Mouse (Mus musculus) fibroblast of lung, adult 2 months (primary cell): ENCODE results near the gene Anxa6.
"Not testable (repeated sequence)": the region's sequence is repeated elsewhere in the genome, so short reads cannot be mapped to it uniquely, and the experiment has no call there.

ENCODE experiments used
- DNase-seq: peaks from one replicate; pipeline ENCODE4 v3.0.0-alpha.2; 2011; ENCODE audit warnings: low read depth

Anxa6 gene

GRCm38 (mm10) chr11:54961164-54961850 is 71.9 kb downstream of the Anxa6 start:
- DNase-seq = no peak

- DNase-seq = no peak
Measured at GRCm38 (mm10) chr11:54960251-54960650, 73.0 kb downstream of the Anxa6 start.

- DNase-seq = no peak
Measured at GRCm38 (mm10) chr11:54958571-54959073, 74.6 kb downstream of the Anxa6 start.

- not testable (repeated sequence) for DNase-seq
Measured at GRCm38 (mm10) chr11:54957708-54958107, 75.5 kb downstream of the Anxa6 start.

DNA sequence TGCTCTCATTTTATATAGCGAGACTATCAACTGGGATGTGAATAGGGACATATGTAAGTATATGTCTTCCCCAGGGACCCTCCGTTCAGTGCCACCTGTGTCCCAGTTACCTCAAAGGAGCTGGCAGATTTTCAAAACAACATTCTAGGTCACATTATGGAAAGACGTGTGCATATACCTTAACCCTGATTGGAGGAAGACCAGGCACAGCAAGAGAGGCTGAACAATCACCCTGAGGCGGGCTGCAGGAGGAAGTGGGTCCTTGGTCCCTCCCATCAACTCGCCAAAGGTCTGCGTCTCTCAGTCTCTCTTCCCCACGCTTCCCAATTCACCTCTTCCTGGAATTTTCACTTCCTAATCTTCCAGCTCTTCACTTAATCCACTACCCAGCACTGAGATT is 76.3 kb downstream of the Anxa6 start:
- no peak for DNase-seq

- peak; percentile 91 for DNase-seq
Measured at GRCm38 (mm10) chr11:54955735-54956480, 77.3 kb downstream of the Anxa6 start.

- DNase-seq = not testable (repeated sequence)
Measured at GRCm38 (mm10) chr11:54955400-54955734, 77.9 kb downstream of the Anxa6 start.

DNA sequence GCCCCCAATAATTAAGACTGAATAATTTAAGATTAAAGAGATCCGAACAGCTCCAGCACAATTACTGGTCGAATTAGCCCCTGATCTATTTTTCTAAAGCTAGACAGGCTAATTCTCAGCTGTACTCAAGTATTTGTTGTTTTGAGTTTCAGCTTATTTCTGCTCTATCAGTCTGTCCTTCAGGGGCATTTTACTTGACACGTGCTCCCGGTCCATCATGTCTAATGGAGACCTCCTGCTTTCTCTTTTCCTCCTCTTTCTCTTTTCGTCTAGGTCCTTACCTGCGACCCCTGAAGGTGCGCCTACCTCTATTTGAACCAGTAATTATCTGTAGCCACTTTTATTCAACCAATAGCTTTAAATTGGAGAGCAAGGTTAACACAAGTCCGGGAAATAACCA is 78.5 kb downstream of the Anxa6 start:
- DNase-seq = no peak

DNA sequence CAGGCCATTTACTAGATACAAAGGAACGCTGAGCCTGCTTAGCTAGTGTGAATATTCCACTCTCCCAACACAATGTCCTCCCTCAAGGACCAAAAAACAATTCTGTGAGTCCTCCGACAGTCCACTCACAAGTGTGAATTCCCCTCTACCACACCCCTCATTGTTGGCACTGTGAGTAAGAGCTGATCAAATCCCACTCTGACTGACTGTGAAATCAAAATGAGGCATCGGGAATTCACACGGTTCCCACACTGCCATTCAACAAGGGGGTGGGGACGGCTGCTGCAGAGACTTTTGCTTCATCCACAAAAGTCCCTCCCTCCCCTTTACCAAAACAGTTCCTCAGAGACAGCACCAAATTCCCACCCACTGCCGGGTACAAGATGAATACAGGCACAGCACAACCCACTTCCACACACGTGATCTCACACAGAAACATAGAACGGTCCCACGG is 79.2 kb downstream of the Anxa6 start:
- DNase-seq = peak; percentile 67

DNA sequence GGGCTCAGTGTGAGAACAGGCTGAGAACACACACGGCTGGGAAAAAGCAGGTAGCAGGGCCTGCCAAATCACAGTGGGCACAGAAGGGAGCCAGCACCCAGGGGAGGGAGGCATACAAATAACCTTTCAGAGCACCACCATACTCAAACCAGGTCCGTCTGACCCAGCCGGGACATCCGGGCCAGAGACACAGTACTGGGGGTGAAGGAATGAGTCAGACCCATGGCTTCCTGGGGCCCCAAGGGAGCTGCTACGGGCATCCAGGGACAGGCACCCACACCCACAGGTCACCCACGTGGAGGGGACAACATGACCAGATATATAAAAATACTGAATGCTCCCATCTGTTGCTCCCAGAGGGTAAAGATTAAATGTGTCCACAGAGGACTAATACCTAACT is 80.6 kb downstream of the Anxa6 start:
- no peak for DNase-seq

DNA sequence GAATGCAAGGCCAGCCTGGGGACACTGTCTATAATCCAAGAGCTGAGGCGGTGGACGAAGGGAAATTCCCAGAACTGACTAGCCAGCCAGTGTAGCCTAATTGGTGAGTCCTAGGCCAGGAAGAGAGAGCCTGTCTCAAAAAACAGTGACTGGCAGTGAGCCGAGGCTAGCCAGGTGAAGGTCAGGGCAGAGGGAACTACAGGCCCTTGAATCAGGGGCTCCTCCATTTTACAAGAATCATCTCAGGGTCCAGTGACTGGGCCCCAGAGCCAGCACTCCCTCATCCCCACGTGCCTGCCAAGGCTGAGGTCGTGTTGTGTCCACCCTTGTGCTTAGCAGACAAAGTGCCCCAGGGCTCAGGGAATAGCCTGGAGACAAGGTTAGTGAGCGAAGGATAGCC is 82.6 kb downstream of the Anxa6 start:
- DNase-seq = no peak

DNA sequence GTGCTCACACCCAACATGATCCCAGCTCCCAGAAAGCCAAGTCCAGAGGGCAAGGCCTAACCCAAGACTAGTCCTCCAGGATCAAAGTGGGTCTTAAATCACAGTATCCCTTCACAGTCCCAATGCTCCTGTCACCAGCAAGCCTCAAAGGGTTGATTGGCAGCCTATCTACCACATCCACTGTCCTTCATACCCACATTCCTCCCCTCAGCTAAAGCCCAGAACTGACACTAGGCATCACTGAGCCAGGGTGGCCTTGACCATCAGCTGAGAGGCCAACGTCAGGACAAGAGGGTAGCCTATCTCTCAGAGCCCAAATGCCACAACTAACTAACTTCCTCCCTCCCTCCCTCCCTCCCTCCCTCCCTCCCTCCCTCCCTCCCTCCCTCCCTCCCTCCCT is 83.5 kb downstream of the Anxa6 start:
- no peak for DNase-seq

DNA sequence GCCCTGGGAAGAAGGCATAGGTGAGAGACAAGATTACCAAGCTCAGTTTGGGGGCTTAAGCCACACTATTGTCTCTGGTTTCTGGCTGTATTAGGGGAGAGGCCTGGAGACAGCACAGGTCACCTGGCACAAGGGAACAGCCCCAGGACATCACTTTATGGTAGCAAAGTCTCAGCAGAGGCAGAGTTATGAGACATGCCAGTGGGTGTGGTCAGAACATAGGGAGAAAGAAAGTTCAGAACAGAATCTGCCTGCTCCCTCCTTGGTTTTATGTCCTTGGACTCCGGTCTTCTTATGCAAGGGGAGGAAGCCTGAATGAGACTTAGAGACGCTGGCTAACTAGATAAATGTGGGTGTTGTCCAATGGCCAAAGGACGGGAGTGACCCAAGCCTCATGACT is 88.5 kb downstream of the Anxa6 start:
- DNase-seq = no peak

DNA sequence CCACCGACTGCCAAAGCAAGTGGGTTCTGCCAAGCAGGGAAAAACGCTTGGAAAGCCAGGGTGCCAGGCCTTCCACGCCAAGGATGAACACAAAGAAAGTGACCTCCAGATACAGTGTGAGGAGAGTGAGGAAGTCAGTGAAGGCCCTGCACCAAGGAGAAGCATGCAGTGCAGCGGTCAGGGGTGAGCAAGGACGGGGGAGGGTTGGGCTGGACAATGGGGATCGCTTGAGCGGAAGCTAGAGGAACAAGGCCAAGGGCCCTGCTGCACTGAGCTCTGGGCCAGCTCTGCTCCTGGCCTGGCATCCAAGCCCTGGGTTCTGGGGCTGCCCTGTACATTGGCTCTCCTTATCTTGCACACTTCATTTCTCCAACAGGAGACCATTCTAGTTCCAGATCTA is 93.2 kb downstream of the Anxa6 start:
- no peak for DNase-seq

GRCm38 (mm10) chr11:54939501-54939900 is 93.7 kb downstream of the Anxa6 start:
- DNase-seq = no peak

DNA sequence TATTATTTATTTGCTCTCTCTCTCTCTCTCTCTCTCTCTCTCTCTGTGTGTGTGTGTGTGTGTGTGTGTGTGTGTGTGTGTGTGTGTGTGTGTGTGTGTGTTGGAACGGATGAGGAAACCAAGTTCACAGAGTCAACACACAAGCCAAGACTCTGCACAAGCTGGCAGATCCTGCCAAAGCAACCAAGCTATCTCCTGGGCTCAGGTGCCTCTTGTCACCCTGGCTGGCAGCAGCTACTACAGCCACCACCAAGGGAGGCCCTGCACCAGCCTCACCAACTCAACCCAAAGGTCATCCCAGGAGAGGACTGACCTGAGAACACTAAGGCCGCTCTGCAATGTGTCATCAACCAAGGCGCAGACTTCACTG is 96.5 kb downstream of the Anxa6 start:
- no peak for DNase-seq

DNA sequence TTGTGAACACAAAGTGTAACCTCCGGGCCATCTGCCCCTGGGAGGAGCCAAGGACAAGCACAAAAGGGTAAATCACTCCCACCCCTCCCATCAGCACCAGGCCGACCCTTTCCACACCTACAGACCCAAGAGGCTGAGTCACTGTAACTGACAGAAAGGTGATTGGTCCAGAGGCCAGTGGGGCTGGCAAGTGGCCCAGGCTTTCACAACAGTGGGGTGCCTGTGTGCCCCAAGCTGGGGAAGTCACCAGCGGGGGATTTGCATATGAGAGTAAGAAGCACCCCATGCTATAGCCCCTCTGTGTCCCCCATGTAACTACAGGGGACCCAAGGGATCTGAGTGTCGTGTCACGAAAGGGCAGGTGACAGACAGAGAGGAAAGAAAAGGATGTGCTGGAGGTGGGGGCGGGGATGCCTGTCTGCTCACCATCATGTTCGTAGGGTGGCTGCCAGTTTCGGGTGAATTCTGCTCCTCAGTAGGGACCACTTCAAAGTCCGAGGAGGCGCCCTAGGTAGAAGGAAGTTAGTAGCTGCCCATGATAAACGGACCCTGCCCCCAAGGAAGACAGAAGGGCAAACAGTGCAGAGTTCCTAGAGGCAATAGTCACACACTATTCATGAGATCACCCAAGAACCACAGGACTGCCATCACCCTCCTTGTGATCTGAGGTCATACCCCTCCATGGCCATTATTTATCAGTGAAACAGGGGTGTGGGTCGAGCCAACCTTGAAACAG is 97.0 kb downstream of the Anxa6 start:
- DNase-seq = no peak

GRCm38 (mm10) chr11:54934198-54934597 is 99.0 kb downstream of the Anxa6 start:
- no peak for DNase-seq

DNA sequence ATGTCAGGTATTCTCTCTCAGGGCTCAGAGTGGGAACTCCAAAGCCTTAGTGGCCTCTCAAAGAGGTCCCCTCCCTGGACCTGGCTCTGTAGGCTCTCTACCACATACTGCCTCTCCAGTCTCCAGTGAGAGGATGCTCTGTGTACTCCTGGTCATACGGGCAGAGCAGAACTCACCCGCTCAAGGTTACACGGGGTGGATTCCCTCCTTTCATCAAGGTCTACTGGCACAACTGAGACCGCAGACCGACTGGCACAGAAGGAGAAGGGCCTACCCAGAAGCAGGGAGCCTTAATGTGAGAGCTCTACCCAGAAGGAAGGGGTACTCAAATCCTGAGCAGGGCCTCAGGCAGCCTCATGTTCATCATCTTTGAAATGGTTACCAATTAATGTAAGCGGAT is 100.7 kb downstream of the Anxa6 start:
- no peak for DNase-seq

DNA sequence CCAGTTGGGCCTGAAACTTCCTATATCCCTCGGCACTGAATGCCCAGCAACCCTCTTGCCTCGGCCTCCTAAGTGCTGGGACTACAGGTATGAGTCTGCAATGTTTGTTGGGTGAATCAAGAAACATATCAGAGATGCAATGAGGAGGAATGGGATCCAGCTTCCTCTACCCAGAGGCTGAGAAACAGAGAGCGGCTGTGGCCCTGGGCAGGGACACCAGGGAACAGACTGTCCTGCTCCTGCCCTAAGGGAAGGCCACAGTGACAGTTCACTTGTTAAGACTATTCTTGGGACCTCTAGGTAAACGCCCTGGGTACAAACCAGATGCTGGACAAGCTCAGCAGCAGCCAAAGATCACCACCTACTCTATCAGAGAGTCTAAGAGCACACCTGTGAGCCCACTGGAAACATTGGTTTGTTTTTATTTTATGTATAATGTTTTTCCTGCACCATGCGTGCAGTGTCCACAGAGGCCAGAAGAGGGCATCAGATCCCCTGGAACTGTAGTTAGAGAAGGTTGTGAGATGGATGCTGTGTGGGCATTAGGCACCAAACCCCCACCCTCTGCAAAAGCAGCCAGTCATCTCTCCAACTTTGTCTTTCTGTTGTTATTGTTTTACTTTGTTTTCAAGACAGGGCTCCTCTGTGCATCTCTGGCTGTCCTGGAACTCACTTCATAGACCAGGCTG is 101.7 kb downstream of the Anxa6 start:
- DNase-seq = no peak

DNA sequence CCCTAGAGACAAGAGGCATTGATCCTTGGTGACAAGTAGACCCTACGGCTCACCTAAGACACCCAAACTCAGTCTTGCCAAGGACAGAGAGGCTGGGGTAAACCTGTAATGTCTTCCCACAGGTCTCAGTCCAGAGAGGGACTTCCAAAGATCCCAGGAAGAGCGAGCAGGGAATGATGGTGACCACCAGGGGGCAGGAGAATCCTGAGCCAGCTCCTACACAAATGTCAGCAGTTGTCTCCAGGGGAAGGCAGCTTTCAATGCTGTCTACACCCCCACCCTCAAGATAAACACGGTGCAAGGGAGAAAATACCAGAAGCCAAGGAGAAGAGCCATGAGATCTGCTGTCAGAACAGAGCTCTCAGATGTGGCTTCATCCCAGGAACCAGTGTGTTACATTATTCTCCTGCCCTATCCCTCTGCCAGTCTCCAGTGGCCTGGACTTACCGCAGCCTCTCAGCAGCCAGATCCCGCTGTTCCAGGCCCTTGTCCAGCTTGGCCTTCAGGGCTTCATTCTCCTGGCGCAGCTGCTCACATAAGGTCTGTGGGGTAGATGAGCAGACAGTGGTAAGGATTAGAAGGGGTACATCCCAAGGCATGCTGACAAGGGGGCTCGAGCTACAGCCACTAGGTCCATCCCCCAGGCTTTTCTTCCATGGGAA is 102.8 kb downstream of the Anxa6 start:
- no peak for DNase-seq

DNA sequence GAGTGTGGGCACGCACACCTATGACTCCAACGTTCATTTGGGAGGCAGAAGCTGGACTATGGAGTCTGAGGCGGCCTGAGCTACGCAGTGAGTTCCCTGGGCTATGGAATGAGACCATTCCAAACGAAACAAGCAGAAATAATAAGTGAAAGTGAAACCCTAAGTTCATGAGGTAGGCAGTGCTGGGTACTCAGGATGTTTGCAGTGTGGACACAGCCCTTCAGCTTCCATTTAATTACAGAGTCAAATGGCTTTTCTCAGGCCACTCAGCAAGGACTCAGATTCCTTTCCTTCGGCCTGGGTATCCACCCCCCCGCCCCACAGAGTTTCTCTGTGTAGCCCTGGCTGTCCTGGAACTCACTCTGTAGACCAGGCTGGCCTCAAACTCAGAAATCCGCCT is 103.5 kb downstream of the Anxa6 start:
- DNase-seq = no peak
